In genomic region chr2:38142210-38142609, GRCm38 (mm10) we compare ENCODE assay signal across 25 mouse cellular contexts.
DNase-seq lines count a peak whose midpoint lies in the region; ATAC-seq and TF ChIP-seq lines count a peak whose summit lies in the region.
"Had no signal": no experiment of that assay in that cellular context is flagged by ENCODE, and none has a peak within 500 bp of the region (broad histone marks: within the 10 kb centered on the region; RNA-seq: fewer than 3 reads in every experiment).

No protein-coding gene starts in this region.

- H3K9me3 ChIP-seq in midbrain, embryonic 12.5 days = no peaks in the 10 kb centered on the region
- H3K9me3 ChIP-seq in midbrain, embryonic 15.5 days = no peaks in the 10 kb centered on the region
- H3K9me3 ChIP-seq: embryonic facial prominence, embryonic 12.5 days; hindbrain, embryonic 10.5 days; hindbrain, embryonic 15.5 days; limb, embryonic 13.5 days; liver, embryonic 15.5 days had no signal

- H3K4me3 ChIP-seq in layer of hippocampus, adult 2 months = no peak overlapping the region
- H3K4me3 ChIP-seq in midbrain, embryonic 12.5 days = no peak overlapping the region
- H3K4me3 ChIP-seq in midbrain, embryonic 15.5 days = no peak overlapping the region
- no peak overlapping the region for H3K4me3 ChIP-seq in myocyte
- H3K4me3 ChIP-seq: embryonic facial prominence, embryonic 12.5 days; hindbrain, embryonic 10.5 days; hindbrain, embryonic 15.5 days; limb, embryonic 13.5 days; liver, embryonic 15.5 days had no signal

- TF ChIP-seq CTCF in layer of hippocampus, adult 2 months (conservative IDR thresholded peaks at IDR 0.05) = no peak
- no peak for TF ChIP-seq CTCF in brain, embryonic 14.5 days (IDR thresholded peaks at IDR 0.05; ENCODE audit: borderline replicate concordance, extremely low read depth, insufficient read depth, insufficient read length)

- DNase-seq in layer of hippocampus, adult 2 months (ENCODE audit: low spot score in 2 of 2) = no peak
- no peak for DNase-seq in layer of hippocampus, adult 18-20 months (ENCODE audit: low spot score in 2 of 2)
- DNase-seq in brain, embryonic 14.5 days (ENCODE audit: low read depth) = peak; percentile 19
- no peak for DNase-seq in left cerebral cortex, adult 11 months (ENCODE audit: low spot score)
- no peak for DNase-seq in adrenal gland, adult 8-10 months
- DNase-seq: adrenal gland, postnatal 10 days; cerebellum, adult 11 months; cerebellum, adult 9-10 months; gastrocnemius, postnatal 10 days; heart, postnatal 14 days; kidney, adult 11 months; kidney, postnatal 14 days; lung, embryonic 14.5 days; lung, postnatal 14 days had no signal

- no peaks in the 10 kb centered on the region for H3K36me3 ChIP-seq in midbrain, embryonic 12.5 days
- H3K36me3 ChIP-seq in midbrain, embryonic 15.5 days (replicated peaks) = no peaks in the 10 kb centered on the region
- H3K36me3 ChIP-seq in myocyte (ENCODE audit: control insufficient read depth, insufficient read depth) = no peaks in the 10 kb centered on the region
- H3K36me3 ChIP-seq: embryonic facial prominence, embryonic 12.5 days; hindbrain, embryonic 10.5 days; hindbrain, embryonic 15.5 days; limb, embryonic 13.5 days; liver, embryonic 15.5 days had no signal

- no peak overlapping the region for H3ac ChIP-seq in myocyte (ENCODE audit: control insufficient read depth, insufficient read length)

- ATAC-seq in midbrain, embryonic 12.5 days (ENCODE audit: low FRiP score, low read depth) = no peak
- ATAC-seq in midbrain, embryonic 15.5 days (replicated peaks) = no peak
- ATAC-seq: activated CD4-positive, CD25-positive, alpha-beta regulatory T cell, adult 4 months; CD4-positive, CD25-positive, alpha-beta regulatory T cell, adult 4 months; inflammation-experienced regulatory T-cells, adult 6 months had no signal

- no peaks in the 10 kb centered on the region for H3K79me2 ChIP-seq in myocyte (ENCODE audit: control insufficient read depth, insufficient read depth)

- peak overlapping the region; percentile 64; the same call in 1 of the 2 replicates for H3K27ac ChIP-seq in layer of hippocampus, adult 2 months
- 0 out of 2 replicates have a peak overlapping the region, but pooled peaks have one; percentile 78 for H3K27ac ChIP-seq in midbrain, embryonic 12.5 days (replicated peaks)
- no peak overlapping the region for H3K27ac ChIP-seq in midbrain, embryonic 15.5 days
- H3K27ac ChIP-seq: embryonic facial prominence, embryonic 12.5 days; hindbrain, embryonic 10.5 days; hindbrain, embryonic 15.5 days; limb, embryonic 13.5 days; liver, embryonic 15.5 days had no signal

- no peak overlapping the region for H3K4me2 ChIP-seq in midbrain, embryonic 12.5 days (replicated peaks)
- no peak overlapping the region for H3K4me2 ChIP-seq in midbrain, embryonic 15.5 days
- H3K4me2 ChIP-seq in myocyte (ENCODE audit: low read depth) = peak overlapping the region; percentile 34
- H3K4me2 ChIP-seq: embryonic facial prominence, embryonic 12.5 days; hindbrain, embryonic 15.5 days; limb, embryonic 13.5 days; liver, embryonic 15.5 days; lung, embryonic 14.5 days had no signal

- H3K4me1 ChIP-seq in midbrain, embryonic 12.5 days = peaks cover 63% of the 10 kb centered on the region
- H3K4me1 ChIP-seq in midbrain, embryonic 15.5 days = peaks cover 39% of the 10 kb centered on the region

- H3K27me3 ChIP-seq in midbrain, embryonic 12.5 days = peaks cover 2% of the 10 kb centered on the region; the same call in 1 of the 2 replicates
- no peaks in the 10 kb centered on the region for H3K27me3 ChIP-seq in midbrain, embryonic 15.5 days (replicated peaks)
- no peaks in the 10 kb centered on the region for H3K27me3 ChIP-seq in myocyte (ENCODE audit: control insufficient read depth, insufficient read depth, insufficient read length)
- H3K27me3 ChIP-seq: embryonic facial prominence, embryonic 12.5 days; hindbrain, embryonic 15.5 days; limb, embryonic 13.5 days; liver, embryonic 15.5 days had no signal

- TF ChIP-seq POLR2A in brain, embryonic 14.5 days (IDR thresholded peaks at IDR 0.05; ENCODE audit: borderline replicate concordance, extremely low read depth, insufficient read depth, insufficient read length, poor library complexity, severe bottlenecking) = no peak
- no peak for TF ChIP-seq POLR2A in myocyte (IDR thresholded peaks at IDR 0.05; ENCODE audit: insufficient read length, low read depth)

- WGBS in midbrain, embryonic 12.5 days = 64% methylated on average over 2 of the region's 2 CpGs
- WGBS in midbrain, embryonic 15.5 days = 51% methylated on average over 2 of the region's 2 CpGs

- no peak overlapping the region for H3K9ac ChIP-seq in midbrain, embryonic 12.5 days (replicated peaks)
- no peak overlapping the region for H3K9ac ChIP-seq in midbrain, embryonic 15.5 days
- H3K9ac ChIP-seq: embryonic facial prominence, embryonic 12.5 days; hindbrain, embryonic 15.5 days; limb, embryonic 13.5 days; liver, embryonic 15.5 days; lung, embryonic 14.5 days had no signal

TF ChIP-seq in myocyte, 11 proteins besides CTCF, POLR2A, EP300 and RAD21:
- TF ChIP-seq REST (IDR thresholded peaks at IDR 0.05; ENCODE audit: insufficient read depth, insufficient read length) (no peak), MAX (IDR thresholded peaks at IDR 0.05; ENCODE audit: low read depth) (no peak), MYOG (IDR thresholded peaks at IDR 0.05; ENCODE audit: control insufficient read depth in 1 of 3, insufficient read depth in 1 of 3, insufficient read length in 2 of 3, low read depth in 2 of 3) (no peak), SRF (IDR thresholded peaks at IDR 0.05; ENCODE audit: control insufficient read depth, insufficient read length, low read depth) (no peak), TCF3 (IDR thresholded peaks at IDR 0.05; ENCODE audit: insufficient read length, low read depth) (no peak), MYOD1 (IDR thresholded peaks at IDR 0.05; ENCODE audit: control insufficient read depth in 1 of 3, insufficient read length in 2 of 3, low read depth in 2 of 3) (no peak), TCF12 (IDR thresholded peaks at IDR 0.05; ENCODE audit: insufficient read depth, poor library complexity, severe bottlenecking) (no peak), POLR2AphosphoS2 (IDR thresholded peaks at IDR 0.05; ENCODE audit: insufficient read length, low read depth) (no peak), USF1 (IDR thresholded peaks at IDR 0.05; ENCODE audit: low read depth) (no peak), E2F4 (IDR thresholded peaks at IDR 0.05; ENCODE audit: insufficient read depth) (no peak), CEBPB (IDR thresholded peaks at IDR 0.05; ENCODE audit: insufficient read depth, poor library complexity, severe bottlenecking) (no peak)
